Mouse (Mus musculus): ENCODE results near the gene Olfr643.
"Not testable (repeated sequence)": the region's sequence is repeated elsewhere in the genome, so short reads cannot be mapped to it uniquely, and the experiment has no call there.

Olfr643 gene

GRCm38 (mm10) chr7:104018953-104019352 is 118.3 kb downstream of the Olfr643 start:
- DNase-seq (ENCODE audit: low spot score): no peak

GRCm38 (mm10) chr7:104017203-104017602 is 120.0 kb downstream of the Olfr643 start, which contains the start of gene Olfr639:
Olfr639 (minus strand) TSS chr7:104017303.
- no peak for DNase-seq (ENCODE audit: low spot score)

GRCm38 (mm10) chr7:103999124-103999523 is 138.1 kb downstream of the Olfr643 start:
- no peak for DNase-seq (ENCODE audit: low spot score)

GRCm38 (mm10) chr7:103998446-103998845 is 138.8 kb downstream of the Olfr643 start, which contains the start of gene Olfr638:
Olfr638 (plus strand) TSS chr7:103998746.
- DNase-seq (ENCODE audit: low spot score): no peak

GRCm38 (mm10) chr7:103971782-103972181 is 165.4 kb downstream of the Olfr643 start:
- no peak for DNase-seq (ENCODE audit: low spot score)

GRCm38 (mm10) chr7:103970852-103971251 is 166.4 kb downstream of the Olfr643 start, which contains the start of gene Olfr635:
Olfr635 (plus strand) TSS chr7:103971152.
- no peak for DNase-seq (ENCODE audit: low spot score)

- DNase-seq (ENCODE audit: low spot score): not testable (repeated sequence)
Measured at GRCm38 (mm10) chr7:103966873-103967272, 170.3 kb downstream of the Olfr643 start.
